Mouse (Mus musculus) lung, postnatal 0 days (tissue): ENCODE results near the gene Oaf. TPM values are rescaled to one million over a fixed set of nuclear protein-coding genes. Genes with fewer than 3 reads are reported as not detected.

Experiments
- ATAC-seq: fragments of 200-750 bp; cut with Nextera tagmentation; 2 replicates; pipeline ENCODE4 v1.8.0; 2017; ENCODE audit warnings: moderate library complexity
- DNase-seq: peaks from one replicate; pipeline ENCODE4 v3.0.0-alpha.2; 2016; ENCODE audit warnings: low spot score
- H3K27ac ChIP-seq: fragments of 300-500 bp; sonication (generic); 2 replicates; pipeline ENCODE4 v1.5.1; 2014; ENCODE audit warnings: antibody characterized with exemption, mild to moderate bottlenecking, low read length, mixed read lengths
- H3K27me3 ChIP-seq: fragments of 300-500 bp; sonication (generic); replicated peaks from 2 replicates; pipeline ENCODE4 v1.6.1; 2014; ENCODE audit warnings: low read length, mixed read lengths; ENCODE audit not compliant: insufficient read depth
- H3K36me3 ChIP-seq: fragments of 300-500 bp; sonication (generic); 2 replicates; pipeline ENCODE4 v1.6.1; 2014; ENCODE audit warnings: low read length, mixed read lengths; ENCODE audit not compliant: insufficient read depth
- H3K4me1 ChIP-seq: fragments of 300-500 bp; sonication (generic); 2 replicates; pipeline ENCODE4 v1.6.1; 2014; ENCODE audit warnings: antibody characterized with exemption, low read depth, low read length, mixed read lengths; ENCODE audit not compliant: insufficient read depth
- H3K4me2 ChIP-seq: fragments of 300-500 bp; sonication (generic); replicated peaks from 2 replicates; pipeline ENCODE4 v1.6.1; 2014; ENCODE audit warnings: low read depth, mild to moderate bottlenecking, low read length, moderate library complexity, mixed read lengths
- H3K4me3 ChIP-seq: fragments of 300-500 bp; sonication (generic); 2 replicates; pipeline ENCODE4 v1.5.1; 2014; ENCODE audit warnings: low read depth, low read length
- H3K9ac ChIP-seq: fragments of 300-500 bp; sonication (generic); replicated peaks from 2 replicates; pipeline ENCODE4 v1.6.1; 2014; ENCODE audit warnings: low read depth, mild to moderate bottlenecking
- H3K9me3 ChIP-seq: fragments of 300-500 bp; sonication (generic); 2 replicates; pipeline ENCODE4 v1.6.1; 2016; ENCODE audit warnings: low read length, mixed read lengths
- CTCF ChIP-seq: IDR thresholded peaks from 2 replicates; pipeline ENCODE4 v1.5.1; 2016; ENCODE audit warnings: antibody characterized with exemption, mild to moderate bottlenecking
- EP300 ChIP-seq: IDR thresholded peaks from 2 replicates; pipeline ENCODE4 v1.6.1; 2016; ENCODE audit warnings: antibody characterized with exemption, mild to moderate bottlenecking, control low read depth
- WGBS: fragments of 180-500 bp; shearing (Covaris S2); extraction: QIAGEN DNeasy Blood & Tissue Kit; methylation state at CpG from one replicate; pipeline ENCODE4 v1.1.7; 2014; 5-methylcytosine and 5-hydroxymethylcytosine counted together
- polyA plus RNA-seq: library from polyadenylated mRNA; unstranded; fragments of >200 nt; fragmentation: Nextera tagmentation; extraction: Ambion mirVana; gene quantifications from 2 replicates; pipeline ENCODE4 v1.2.1, GENCODE M21; 2015

Gene Oaf
- polyA plus RNA-seq, 1 experiment from 2014 or later, result 14.8 TPM

- no peak for DNase-seq
- 77% methylated on average over 7 of the region's 7 CpGs for WGBS
- H3K27ac ChIP-seq, result no peak overlapping the region
- ATAC-seq, result no peak
- H3K27me3 ChIP-seq, result no peaks in the 10 kb centered on the region
- no peak overlapping the region for H3K4me2 ChIP-seq
- no peaks in the 10 kb centered on the region for H3K9me3 ChIP-seq
- H3K9ac ChIP-seq, result no peak overlapping the region
- TF ChIP-seq EP300 (no peak), CTCF (no peak)
- H3K4me1 ChIP-seq, result peaks cover 12% of the 10 kb centered on the region; the same call in 1 of the 2 replicates
- H3K36me3 ChIP-seq, result no peaks in the 10 kb centered on the region
- H3K4me3 ChIP-seq, result no peak overlapping the region
Observed at GRCm38 (mm10) chr9:43229962-43230361, 9.7 kb downstream of the Oaf start.

GRCm38 (mm10) chr9:43229398-43229895, 10.3 kb downstream of the Oaf start:
- DNase-seq (no peak), ATAC-seq (no peak)
- TF ChIP-seq CTCF (no peak), EP300 (no peak)
- Histone ChIP-seq H3K4me2 (no peak overlapping the region), H3K9ac (no peak overlapping the region), H3K27me3 (no peaks in the 10 kb centered on the region), H3K27ac (no peak overlapping the region), H3K36me3 (no peaks in the 10 kb centered on the region), H3K4me3 (no peak overlapping the region), H3K4me1 (peaks cover 12% of the 10 kb centered on the region; the same call in 1 of the 2 replicates), H3K9me3 (no peaks in the 10 kb centered on the region)
- WGBS, result 95% methylated on average over 10 of the region's 10 CpGs

GRCm38 (mm10) chr9:43228745-43229144, 11.0 kb downstream of the Oaf start:
- H3K36me3 ChIP-seq, result no peaks in the 10 kb centered on the region
- ATAC-seq, result no peak
- 96% methylated on average over 2 of the region's 2 CpGs for WGBS
- no peak for DNase-seq
- TF ChIP-seq EP300 (no peak), CTCF (no peak)
- H3K9me3 ChIP-seq, result no peaks in the 10 kb centered on the region
- H3K4me3 ChIP-seq, result no peak overlapping the region
- no peak overlapping the region for H3K9ac ChIP-seq
- H3K27me3 ChIP-seq, result no peaks in the 10 kb centered on the region
- H3K4me1 ChIP-seq, result peaks cover 12% of the 10 kb centered on the region; the same call in 1 of the 2 replicates
- H3K4me2 ChIP-seq, result no peak overlapping the region
- no peak overlapping the region for H3K27ac ChIP-seq

DNA sequence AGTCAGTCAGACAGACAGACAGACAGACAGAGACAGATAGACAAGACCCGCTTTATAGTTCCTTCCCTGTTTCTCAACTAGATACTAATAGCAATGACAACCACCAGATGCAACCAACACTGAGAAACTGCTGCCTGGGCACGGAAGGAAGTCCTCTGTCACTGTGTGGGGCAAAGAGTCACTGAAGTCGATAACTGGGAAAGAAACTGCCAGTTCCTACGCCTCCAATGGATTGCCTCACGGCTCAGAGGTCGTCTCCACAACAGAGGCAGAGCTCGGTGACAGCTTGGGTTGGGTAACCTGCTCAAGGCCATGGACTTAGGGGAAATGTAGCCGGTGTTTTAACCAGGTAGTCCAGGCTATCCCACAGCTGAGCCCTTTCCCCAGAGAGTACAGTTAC, 12.1 kb downstream of the Oaf start:
- H3K27me3 ChIP-seq, result no peaks in the 10 kb centered on the region
- no peak overlapping the region for H3K4me3 ChIP-seq
- DNase-seq (no peak), ATAC-seq (no peak)
- TF ChIP-seq CTCF (no peak), EP300 (no peak)
- no peaks in the 10 kb centered on the region for H3K9me3 ChIP-seq
- no peak overlapping the region for H3K9ac ChIP-seq
- peaks cover 12% of the 10 kb centered on the region; the same call in 1 of the 2 replicates for H3K4me1 ChIP-seq
- H3K4me2 ChIP-seq, result no peak overlapping the region
- H3K27ac ChIP-seq, result no peak overlapping the region
- 64% methylated on average over 8 of the region's 8 CpGs for WGBS
- H3K36me3 ChIP-seq, result no peaks in the 10 kb centered on the region

GRCm38 (mm10) chr9:43226573-43227160, 13.0 kb downstream of the Oaf start:
- Histone ChIP-seq H3K27me3 (no peaks in the 10 kb centered on the region), H3K4me1 (peaks cover 6% of the 10 kb centered on the region; the same call in 1 of the 2 replicates), H3K4me3 (no peak overlapping the region), H3K36me3 (no peaks in the 10 kb centered on the region), H3K9ac (no peak overlapping the region), H3K27ac (no peak overlapping the region), H3K4me2 (no peak overlapping the region), H3K9me3 (no peaks in the 10 kb centered on the region)
- ATAC-seq, result no peak
- DNase-seq, result no peak
- no peak for TF ChIP-seq CTCF
- no peak for TF ChIP-seq EP300
- 60% methylated on average over 9 of the region's 9 CpGs for WGBS

- H3K4me2 ChIP-seq, result no peak overlapping the region
- H3K9ac ChIP-seq, result no peak overlapping the region
- DNase-seq, result no peak
- no peaks in the 10 kb centered on the region for H3K36me3 ChIP-seq
- H3K4me3 ChIP-seq, result no peak overlapping the region
- no peak for ATAC-seq
- H3K9me3 ChIP-seq, result no peaks in the 10 kb centered on the region
- H3K27ac ChIP-seq, result no peak overlapping the region
- WGBS, result 15% methylated on average over 2 of the region's 2 CpGs
- no peak for TF ChIP-seq CTCF
- TF ChIP-seq EP300, result no peak
- H3K27me3 ChIP-seq, result no peaks in the 10 kb centered on the region
- peaks cover 6% of the 10 kb centered on the region; the same call in 1 of the 2 replicates for H3K4me1 ChIP-seq
Observed at GRCm38 (mm10) chr9:43225481-43225880, 14.2 kb downstream of the Oaf start.
